Mouse (Mus musculus): ENCODE measurements around the gene Slc27a4.
"Not testable (repeated sequence)": the region's sequence is repeated elsewhere in the genome, so short reads cannot be mapped to it uniquely, and the experiment has no call there.

Gene Slc27a4

DNA sequence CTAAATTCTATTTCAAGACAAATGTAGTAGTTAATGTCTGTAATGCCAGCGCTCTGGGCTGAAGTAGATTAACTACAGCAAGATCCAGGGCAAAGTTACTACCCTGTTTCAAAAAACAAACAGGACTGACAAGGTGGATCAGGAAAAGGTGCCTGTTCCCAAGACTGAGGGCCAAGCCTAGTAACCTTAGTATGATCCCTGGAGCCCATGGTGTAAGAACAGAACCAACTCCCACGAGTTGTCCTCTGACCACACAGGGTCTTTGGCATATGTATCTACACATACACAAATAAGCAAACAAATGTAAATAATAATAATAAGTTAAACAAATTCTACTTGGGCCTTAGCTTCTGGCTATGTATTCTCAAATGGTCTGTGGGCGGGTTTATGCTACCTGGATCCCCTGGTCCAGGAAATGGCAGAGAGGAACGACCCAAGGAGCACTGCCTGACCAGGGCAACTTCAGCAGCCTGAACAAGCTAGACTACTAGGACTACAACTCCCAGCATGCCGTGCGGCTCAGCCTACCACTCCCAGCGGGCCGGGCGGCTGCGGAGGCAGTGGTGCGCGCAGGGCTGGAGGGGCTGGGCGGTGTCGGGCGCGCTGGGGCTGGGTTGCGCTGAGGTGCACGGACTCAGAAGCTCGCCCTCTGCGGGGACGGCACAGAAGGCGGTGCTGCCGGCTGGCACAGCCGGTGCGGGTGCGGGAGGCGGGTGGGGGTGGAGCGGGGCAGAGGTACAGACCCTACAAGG lies at the start of gene Slc27a4:
Gene Slc27a4, plus strand, starts transcription at position 560 of the 752 bp plus-strand sequence.
- peak; percentile 90 to 96 for DNase-seq (ENCODE audit: low spot score in 2 of 2)

DNA sequence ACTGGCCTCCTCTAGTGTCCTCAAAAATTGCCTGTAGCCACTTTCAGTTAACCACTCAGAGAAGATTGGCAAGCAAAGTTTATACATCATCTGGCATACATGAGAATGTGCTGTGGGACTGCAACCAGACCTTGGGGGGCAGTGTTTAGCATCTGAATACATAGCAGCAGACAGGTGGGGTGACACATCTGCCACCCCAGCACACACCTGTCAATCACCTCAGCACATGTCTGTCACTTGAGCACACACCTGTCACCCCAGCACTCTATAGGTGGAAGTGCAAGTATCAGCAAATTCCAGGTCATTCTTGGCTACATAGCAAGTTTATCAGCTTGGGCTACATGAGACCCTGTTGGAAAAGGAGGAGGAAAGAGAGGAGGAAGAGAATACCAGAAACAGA lies 46.7 kb upstream of the Slc27a4 start:
- no peak for DNase-seq (ENCODE audit: low spot score in 2 of 2)

DNA sequence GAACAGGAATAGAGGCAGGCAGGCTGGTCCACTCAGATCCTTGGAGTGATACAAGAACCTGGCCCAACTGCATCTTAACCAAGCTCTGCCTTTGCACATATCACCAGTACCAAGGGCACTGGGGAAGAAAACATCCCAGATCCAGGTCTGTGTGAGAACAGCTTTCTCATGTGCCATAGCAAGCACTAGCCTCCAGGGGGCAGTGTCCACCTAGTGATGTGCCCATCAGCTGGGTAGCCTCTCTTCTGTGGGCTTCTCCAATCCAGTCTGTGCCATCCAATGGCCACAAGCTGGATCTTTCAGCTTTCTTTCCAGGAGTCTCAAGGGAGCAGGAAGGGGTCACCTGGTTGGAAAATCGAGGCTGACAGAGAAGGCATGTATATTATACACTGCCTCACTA lies 37.6 kb upstream of the Slc27a4 start:
- DNase-seq (ENCODE audit: low spot score in 2 of 2) = peak in 1 of 2 experiments; percentile 42

DNA sequence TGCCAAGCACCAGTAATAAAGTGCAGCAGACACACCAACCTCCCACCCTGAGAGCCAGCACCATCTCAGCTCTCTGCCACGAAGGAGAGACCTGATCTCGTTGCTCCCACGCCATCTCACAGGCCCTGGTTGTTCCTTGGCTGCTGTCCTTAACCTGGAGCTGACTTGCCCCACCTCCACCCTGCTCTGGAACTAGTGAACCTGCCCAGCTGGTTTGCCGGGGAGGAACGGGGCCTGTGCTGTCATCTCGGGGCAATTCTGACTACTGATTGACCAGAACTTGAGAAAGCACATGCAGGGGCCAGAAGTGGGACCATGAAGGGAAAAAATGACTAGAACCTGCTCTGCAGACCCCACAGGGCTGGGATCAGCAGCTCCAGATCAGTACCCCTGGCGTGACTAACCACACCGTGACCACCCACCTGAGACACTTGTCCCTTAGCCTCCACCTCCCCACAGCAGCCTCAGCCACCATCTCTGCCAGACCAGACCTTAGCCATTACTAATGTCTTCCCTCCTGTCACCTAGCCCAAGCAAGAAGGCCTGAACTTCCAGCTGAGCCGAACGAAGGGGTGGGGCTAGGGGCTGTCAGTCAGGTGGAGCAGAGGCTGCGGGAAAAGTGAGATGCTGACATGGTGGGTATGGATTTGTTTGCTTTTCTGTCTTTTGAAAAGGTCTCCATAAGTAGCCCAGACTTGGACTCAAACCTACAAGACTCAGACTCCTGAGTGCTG lies 34.3 kb upstream of the Slc27a4 start:
- no peak for DNase-seq (ENCODE audit: low spot score in 2 of 2)

DNA sequence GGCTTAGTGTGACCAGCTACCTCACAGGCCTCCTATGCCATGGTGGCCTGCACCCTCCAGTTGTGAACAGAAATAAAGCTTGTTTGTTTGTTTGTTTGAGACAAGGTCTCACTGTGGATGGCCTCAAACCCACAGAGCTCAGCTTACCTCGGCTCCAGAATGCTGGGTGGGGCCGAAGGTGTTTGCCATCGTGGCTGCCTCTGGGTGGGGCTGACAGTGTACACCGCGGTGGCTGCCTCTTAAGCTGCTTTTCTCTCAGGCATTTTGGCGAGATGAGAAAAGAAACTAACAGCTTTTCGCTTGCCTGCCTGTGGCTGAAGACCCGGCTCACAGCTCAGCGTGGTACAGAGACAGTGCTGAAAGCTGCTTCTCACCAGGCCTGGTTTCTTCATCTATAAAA lies 33.5 kb upstream of the Slc27a4 start:
- no peak for DNase-seq (ENCODE audit: low spot score in 2 of 2)

DNA sequence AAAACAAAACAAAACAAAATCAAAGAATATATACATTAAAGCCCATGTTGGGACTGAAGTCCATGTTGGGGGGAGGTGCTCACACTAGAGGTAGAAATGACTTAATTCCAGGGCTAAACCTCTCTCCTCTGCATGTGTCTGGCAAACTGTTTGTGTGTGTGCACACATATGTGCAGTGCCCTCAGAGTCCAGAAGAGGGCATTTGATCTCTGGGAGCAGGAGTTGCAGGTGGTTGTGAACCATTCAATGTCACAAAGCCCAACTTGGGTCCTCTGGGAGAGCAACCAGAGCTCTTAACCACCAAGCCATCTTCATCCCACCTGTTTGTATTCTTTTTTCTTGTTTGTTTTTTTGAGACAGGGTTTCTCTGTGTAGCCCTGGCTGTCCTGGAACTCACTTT lies 32.3 kb upstream of the Slc27a4 start:
- DNase-seq (ENCODE audit: low spot score in 2 of 2) = no peak

DNA sequence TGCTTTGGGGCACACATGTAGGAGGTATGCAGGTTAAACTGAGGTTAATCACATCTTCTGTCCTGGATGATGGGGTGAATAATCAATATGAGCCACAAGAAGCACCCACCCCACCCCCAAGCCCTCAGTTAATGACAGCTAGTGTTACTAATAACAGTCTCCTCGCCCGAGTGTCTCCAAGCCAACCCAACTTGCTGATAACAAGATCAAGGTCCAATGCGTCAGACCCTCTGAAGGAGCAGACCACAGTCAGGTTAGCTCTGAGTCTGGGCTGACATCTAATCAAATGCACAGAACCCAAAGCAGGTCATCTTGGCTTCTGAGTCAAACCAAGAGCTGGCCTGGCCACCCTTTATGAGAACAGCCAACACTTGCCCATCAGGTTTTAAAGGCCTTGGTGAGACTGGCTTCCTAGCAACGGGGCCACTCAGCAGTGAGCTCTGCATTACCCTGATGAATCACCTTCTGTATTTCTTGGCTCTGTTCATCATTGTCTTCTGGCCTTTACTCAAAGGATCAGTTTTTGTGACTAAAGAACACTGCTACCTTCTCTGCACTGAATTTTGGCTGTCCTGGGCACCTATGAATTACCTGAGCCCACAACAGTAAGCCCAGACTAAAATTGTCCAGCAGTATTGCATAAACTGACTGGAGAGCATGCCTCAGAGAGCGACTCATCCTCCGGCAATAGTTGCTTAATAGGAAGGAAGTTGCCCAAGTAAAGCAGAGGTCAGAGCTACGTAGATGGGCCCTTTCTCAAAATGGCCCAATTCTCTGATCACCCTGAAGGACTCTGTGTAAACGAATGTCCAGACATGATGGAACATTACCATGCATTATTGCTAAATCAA lies 30.6 kb upstream of the Slc27a4 start:
- no peak for DNase-seq (ENCODE audit: low spot score in 2 of 2)

DNA sequence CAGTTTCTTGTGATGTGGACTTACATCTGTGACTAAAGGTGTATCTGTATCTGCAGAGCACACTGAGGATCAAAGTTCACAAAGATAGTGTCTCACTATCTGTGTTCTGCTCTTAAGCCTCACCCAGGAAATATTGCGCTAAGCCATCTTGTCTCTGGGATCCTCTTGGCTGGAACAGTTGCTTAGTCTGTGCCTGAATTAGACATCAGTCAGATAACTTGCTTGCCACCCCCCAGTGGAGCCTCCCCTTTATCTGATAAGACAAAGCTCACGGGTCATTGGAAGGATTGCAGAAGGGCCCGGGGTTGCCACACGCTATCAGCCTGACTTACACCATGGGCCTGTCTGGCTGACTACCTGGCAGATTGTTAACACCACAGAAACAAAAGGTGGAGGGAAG lies 29.1 kb upstream of the Slc27a4 start:
- DNase-seq (ENCODE audit: low spot score in 2 of 2) = no peak

DNA sequence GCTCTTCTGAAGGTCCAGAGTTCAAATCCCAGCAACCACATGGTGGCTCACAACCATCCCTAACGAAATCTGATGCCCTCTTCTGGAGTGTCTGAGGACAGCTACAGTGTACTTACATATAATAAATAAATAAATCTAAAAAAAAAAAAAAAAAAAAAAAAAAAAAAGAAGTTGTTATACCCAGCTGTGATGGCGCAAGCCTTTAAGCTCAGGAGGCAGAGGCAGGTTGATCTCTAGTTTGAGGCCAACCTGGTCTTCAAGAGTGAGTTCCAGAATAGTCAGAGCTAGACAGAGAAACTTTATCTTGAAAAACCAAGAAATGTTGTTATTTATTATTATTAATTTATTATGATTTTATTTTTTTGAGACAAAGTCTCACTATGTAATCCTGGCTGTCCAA lies 21.2 kb upstream of the Slc27a4 start:
- DNase-seq (ENCODE audit: low spot score in 2 of 2) = not testable (repeated sequence)

DNA sequence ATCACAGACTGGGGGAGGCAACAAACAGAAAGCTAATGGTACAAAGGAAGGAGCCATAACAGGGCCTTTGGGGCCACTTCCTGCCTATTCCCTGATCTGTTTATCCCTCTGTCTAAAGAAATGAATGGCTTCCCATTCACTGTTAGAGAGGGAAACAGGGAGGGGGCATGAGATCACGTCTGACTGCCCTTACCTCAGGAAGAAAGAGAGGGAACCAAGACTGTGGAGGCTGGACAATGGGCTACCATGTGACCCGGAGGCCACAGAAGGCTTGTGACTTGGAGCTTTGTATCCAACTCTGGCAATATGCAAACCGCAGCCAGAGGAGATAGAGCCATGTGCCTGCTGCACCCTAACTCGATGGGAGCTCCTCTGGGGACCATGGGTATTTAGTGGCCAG lies 18.1 kb upstream of the Slc27a4 start:
- no peak for DNase-seq (ENCODE audit: low spot score in 2 of 2)

DNA sequence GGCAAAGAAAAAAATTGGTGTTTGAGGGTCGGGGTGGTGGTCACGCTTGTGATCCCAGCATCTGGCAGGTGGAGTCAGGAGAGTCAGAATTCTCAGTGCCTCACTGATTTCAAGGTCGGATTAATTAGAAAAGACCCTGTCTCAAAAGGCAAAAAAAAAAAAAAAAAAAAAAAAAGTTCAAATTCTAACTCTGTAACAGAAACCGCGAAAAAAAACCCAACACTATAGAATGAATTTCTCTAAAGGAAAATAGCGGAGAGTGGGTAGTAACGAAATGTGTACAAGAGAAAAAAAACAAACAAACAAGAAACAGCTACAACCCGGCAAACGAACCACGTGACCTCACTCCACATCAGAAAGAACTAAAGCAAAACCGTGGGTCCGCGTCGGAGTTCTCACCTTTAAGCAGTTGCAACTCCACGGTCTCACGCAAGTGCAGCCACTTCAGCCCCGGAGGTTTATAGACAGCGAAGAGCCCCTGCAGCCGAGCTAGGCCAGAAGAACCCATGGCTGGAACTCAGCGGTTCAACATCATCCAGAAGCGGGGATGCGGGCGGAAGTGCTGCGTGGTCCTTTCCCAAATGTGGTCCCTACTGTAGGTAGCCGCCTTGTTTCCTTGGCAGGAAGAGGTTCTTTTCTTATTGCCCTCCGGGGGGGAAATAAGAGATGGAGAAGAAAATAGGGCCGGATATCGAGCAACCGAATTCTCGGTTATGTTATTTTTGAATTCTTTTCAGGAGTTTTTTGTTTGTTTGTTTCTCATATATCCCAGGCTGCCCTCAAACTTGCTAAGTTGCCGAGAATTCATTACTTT lies 15.1 kb upstream of the Slc27a4 start, which contains the start of gene Coq4:
Gene Coq4, plus strand, starts transcription at position 390 of the 814 bp plus-strand sequence.
- DNase-seq (ENCODE audit: low spot score in 2 of 2) = peak; percentile 88

DNA sequence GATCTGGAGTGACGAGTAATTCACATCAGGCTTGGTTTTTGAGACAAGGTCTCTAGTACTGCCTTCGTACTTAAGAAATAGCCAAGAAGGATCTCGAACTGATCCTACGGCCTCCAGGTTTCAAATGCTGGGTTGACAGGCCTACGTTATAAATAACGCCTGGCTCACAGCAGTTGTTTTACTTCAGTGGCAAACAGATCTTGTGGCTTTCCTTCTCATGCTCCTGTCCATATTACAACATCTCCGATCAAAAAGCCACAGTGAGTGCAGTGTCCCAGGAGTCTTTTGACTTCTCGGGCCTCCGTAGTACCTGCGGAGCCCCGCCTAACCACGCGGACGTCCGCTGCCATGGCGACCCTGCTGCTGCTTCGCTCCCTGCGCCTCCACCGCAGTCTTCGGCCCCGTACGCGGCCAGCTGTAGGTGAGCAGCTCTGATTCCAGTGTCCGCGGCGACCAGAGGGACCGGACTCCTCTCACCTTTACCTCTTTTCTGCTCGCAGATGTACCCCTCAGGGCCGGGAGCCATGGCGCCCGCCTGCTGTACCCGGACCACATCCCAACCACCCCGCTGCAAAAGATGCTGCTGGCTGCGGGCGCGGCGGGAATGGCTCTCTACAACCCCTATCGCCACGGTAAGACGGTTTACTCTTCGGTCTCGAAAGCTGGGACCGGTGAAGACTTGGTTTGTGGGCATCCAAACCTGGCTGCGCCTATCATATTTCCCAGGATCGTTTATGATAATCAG lies 14.3 kb upstream of the Slc27a4 start, which contains the start of gene Trub2:
Gene Trub2, minus strand, starts transcription at position 566 of the 745 bp plus-strand sequence.
- DNase-seq (ENCODE audit: low spot score in 2 of 2) = peak; percentile 65 to 82

DNA sequence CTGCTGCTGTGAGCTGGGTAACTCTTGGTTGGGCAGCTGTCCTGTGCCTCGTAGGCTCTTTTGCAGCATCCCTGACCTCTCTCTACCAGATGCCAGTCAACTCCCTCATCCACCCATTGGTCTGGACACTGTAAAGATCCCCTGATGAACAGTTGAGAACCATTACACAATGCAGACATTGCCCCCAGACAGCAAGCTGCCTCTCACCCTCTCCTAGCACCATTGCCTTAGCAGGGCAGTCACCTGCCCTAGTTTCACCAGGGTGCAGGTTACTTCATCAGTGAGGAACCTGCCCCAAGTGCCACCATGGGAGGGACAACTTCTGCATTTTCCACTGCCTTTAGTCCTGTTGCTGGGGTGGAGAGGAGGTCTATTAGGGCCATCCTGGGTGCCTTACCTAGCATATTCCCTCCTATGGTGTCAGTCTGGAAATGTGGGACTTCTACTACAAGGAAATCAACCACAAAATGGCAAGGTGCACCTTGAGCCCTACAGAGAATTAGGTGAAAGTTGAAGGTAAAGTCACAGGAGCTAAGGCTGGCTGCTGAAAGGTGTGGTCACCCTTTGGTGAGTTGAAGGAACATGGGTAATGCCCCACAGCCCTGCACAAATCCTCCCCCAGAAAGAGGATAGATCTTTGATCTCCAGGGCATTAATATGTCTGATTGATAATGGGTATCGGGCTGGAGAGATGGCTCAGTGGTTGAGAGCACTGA lies 9.5 kb upstream of the Slc27a4 start:
- DNase-seq (ENCODE audit: low spot score in 2 of 2) = no peak

DNA sequence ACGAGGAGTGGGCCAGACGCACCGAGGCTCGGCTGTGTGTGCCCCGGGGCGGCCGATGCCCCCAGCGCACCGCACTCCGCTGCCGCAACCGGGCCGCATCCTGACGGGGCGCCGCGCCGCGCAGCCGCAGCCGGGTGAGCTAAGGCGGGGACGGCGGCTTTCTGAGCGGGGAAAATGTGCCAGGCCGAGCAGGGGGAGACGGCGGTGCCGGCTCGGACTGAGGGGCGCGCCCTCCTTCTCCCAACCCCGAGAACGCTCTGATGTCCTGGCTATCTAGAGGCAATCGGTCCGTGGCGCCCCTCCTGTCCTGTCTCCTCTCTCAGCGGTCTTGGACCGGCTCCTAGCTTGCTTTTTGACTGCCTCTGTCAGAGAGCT lies 380 bp downstream of the Slc27a4 start:
- DNase-seq (ENCODE audit: low spot score in 2 of 2) = no peak

DNA sequence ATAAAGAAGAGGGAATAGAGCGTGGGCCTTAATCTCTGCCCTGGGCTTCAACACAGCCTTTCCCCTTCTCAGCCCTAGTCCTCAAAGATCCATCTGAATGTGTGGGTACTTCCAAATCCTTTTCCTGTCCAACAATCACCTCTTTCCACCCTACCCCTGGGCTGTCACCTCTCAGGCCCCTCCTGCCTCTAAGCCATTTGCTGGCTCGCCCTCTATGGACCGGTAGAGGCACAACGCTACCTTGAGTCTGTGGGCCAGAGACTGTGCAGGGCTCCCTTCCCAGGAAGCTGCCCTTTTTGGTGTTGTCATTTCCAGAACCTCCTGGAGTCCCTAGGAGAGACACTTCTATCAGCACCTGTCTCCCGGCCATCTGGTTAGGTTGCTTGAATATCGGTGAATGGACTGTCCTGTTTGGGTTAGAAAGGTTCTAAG lies 982 bp downstream of the Slc27a4 start:
- DNase-seq (ENCODE audit: low spot score in 2 of 2) = no peak

DNA sequence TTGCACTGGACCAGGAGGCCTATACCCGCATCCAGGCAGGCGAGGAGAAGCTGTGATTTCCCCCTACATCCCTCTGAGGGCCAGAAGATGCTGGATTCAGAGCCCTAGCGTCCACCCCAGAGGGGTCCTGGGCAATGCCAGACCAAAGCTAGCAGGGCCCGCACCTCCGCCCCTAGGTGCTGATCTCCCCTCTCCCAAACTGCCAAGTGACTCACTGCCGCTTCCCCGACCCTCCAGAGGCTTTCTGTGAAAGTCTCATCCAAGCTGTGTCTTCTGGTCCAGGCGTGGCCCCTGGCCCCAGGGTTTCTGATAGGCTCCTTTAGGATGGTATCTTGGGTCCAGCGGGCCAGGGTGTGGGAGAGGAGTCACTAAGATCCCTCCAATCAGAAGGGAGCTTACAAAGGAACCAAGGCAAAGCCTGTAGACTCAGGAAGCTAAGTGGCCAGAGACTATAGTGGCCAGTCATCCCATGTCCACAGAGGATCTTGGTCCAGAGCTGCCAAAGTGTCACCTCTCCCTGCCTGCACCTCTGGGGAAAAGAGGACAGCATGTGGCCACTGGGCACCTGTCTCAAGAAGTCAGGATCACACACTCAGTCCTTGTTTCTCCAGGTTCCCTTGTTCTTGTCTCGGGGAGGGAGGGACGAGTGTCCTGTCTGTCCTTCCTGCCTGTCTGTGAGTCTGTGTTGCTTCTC lies 13.4 kb downstream of the Slc27a4 start:
- no peak for DNase-seq (ENCODE audit: low spot score in 2 of 2)

DNA sequence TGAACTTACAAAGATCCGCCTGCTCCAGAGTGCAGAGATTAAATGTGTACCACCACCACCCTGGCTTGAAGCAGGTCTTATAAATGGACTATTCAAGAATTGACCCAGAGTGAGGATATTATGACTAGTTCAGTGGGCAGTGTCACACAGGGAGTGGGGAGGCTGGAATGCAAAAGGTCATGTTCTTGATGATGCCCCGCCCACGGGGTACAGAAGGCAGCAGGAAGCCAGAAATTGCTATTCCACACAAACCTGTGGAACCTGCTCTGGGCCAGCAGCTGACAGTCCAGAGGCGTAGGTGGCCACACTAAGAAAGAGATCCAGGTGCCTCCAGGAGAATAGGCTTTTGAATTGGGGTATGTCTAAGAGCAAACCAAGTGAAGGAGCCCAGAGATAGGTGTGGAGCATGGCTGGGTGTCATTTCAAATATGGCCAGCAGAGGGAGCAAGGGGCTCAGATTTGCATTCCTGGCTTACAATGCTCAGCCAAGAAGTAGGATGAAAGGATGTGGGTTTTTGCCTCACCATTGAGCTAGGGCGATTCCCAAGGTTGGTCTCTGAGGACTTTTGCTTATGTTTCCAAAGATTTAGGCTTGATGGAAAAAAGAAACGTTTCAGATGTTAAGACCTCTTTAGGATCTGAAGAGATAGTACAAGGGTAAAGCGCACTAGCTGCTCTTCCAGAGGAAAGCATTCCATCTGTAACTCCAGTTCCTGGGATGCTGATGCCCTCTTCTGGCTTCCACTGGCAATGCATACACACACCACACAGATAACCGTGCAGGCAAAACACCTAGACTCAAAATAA lies 15.2 kb downstream of the Slc27a4 start:
- peak; percentile 73 to 83 for DNase-seq (ENCODE audit: low spot score in 2 of 2)

DNA sequence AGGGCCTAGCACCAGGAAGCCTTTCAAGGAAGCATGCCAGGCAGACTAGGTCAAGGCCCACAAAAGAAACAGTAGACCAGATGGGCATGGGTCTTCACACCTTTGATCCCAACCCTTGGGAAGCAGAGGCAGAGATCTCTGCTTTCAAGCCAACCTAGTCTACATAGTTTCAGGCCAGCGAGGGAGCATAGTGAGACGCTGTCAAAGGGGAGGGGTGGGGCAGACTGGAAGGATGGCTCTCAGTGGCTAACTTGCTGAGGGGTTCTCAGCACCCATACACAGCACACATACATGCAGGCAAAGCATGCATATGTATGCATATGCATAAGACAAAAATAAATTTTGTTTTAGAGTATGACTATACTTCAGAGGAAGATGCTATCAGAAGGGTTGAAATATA lies 16.9 kb downstream of the Slc27a4 start:
- DNase-seq (ENCODE audit: low spot score in 2 of 2) = no peak

Data from frontal cortex, postnatal 10 days (tissue).